Mouse (Mus musculus) erythroblast, adult 5-6 weeks (primary cell): ENCODE results near the gene Colec11. TPM values are rescaled to one million over a fixed set of nuclear protein-coding genes. Genes with fewer than 3 reads are reported as not detected.

ENCODE experiments used
- ATAC-seq: replicated peaks from 2 replicates; pipeline ENCODE4 v1.8.0; 2016; ENCODE audit warnings: moderate number of reproducible peaks, mild to moderate bottlenecking, moderate TSS enrichment, inconsistent platforms; ENCODE audit not compliant: poor library complexity, low FRiP score, severe bottlenecking
- total RNA-seq, 2 experiments: library from RNA; stranded (forward) in 1 of 2; stranded (reverse) in 1 of 2; fragments of 150-400 nt in 1 of 2; fragments of 200-764, 138-1000 nt in 1 of 2; gene quantifications; 2 replicates each; pipeline versions ENCODE4 v1.2.3 to v1.2.4; 2015 to 2017; ENCODE audit warnings: low replicate concordance in 2 of 2

The Colec11 gene
- total RNA-seq, 2 experiments from 2014 or later = not detected

GRCm38 (mm10) chr12:28607546-28608305 lies 15.5 kb downstream of the Colec11 start:
- no peak for ATAC-seq

GRCm38 (mm10) chr12:28603494-28603893 lies 19.7 kb downstream of the Colec11 start:
- no peak for ATAC-seq

GRCm38 (mm10) chr12:28602259-28602658 lies 20.9 kb downstream of the Colec11 start:
- ATAC-seq = no peak

GRCm38 (mm10) chr12:28598526-28598991 lies 24.6 kb downstream of the Colec11 start:
- no peak for ATAC-seq

- no peak for ATAC-seq
These were observed 25.1 kb downstream of the Colec11 start for GRCm38 (mm10) chr12:28598110-28598509.

- ATAC-seq = no peak
These were observed 25.5 kb downstream of the Colec11 start for GRCm38 (mm10) chr12:28597699-28598098.

GRCm38 (mm10) chr12:28596851-28597250 lies 26.3 kb downstream of the Colec11 start:
- ATAC-seq = no peak

GRCm38 (mm10) chr12:28590428-28590827 lies 32.7 kb downstream of the Colec11 start:
- ATAC-seq = no peak

- no peak for ATAC-seq
These were observed 33.9 kb downstream of the Colec11 start for GRCm38 (mm10) chr12:28589090-28589868.

GRCm38 (mm10) chr12:28587949-28588348 lies 35.2 kb downstream of the Colec11 start:
- ATAC-seq = no peak

- no peak for ATAC-seq
These were observed 39.1 kb downstream of the Colec11 start for GRCm38 (mm10) chr12:28584036-28584435.

- no peak for ATAC-seq
These were observed 40.8 kb downstream of the Colec11 start, which contains the start of gene Allc for GRCm38 (mm10) chr12:28582423-28582822. Allc (minus strand) TSS chr12:28582523.

GRCm38 (mm10) chr12:28579132-28579531 lies 44.0 kb downstream of the Colec11 start:
- no peak for ATAC-seq

- no peak for ATAC-seq
These were observed 45.0 kb downstream of the Colec11 start for GRCm38 (mm10) chr12:28578147-28578546.

- ATAC-seq = no peak
These were observed 47.7 kb downstream of the Colec11 start for GRCm38 (mm10) chr12:28575366-28576070.

- ATAC-seq = no peak
These were observed 50.9 kb downstream of the Colec11 start for GRCm38 (mm10) chr12:28572241-28572640.

- ATAC-seq = no peak
These were observed 70.9 kb downstream of the Colec11 start, which contains the start of gene Dcdc2c for GRCm38 (mm10) chr12:28552299-28552698. Dcdc2c (minus strand) TSS chr12:28552399.

GRCm38 (mm10) chr12:28551775-28552174 lies 71.4 kb downstream of the Colec11 start:
- no peak for ATAC-seq

- ATAC-seq = no peak
These were observed 74.3 kb downstream of the Colec11 start for GRCm38 (mm10) chr12:28548887-28549286.
